Mouse (Mus musculus) left cerebral cortex, adult 2 months (tissue): Measurements from ENCODE around the gene Gm906. TPM values are rescaled to one million over a fixed set of nuclear protein-coding genes. Genes with fewer than 3 reads are reported as not detected.
"Not testable (repeated sequence)": the region's sequence is repeated elsewhere in the genome, so short reads cannot be mapped to it uniquely, and the experiment has no call there.

Experiments used
- DNase-seq, 2 experiments: peaks; one replicate each; pipeline ENCODE4 v3.0.0; 2021 to 2022; ENCODE audit warnings: low spot score in 2 of 2, mixed read lengths in 1 of 2; ENCODE audit errors: extremely low spot score in 1 of 2
- H3K27ac ChIP-seq: fragments of 200-600 bp; 2 replicates; pipeline ENCODE4 v1.8.1; 2022
- H3K4me3 ChIP-seq: fragments of 200-600 bp; 2 replicates; pipeline ENCODE4 v1.8.1; 2022
- CTCF ChIP-seq: fragments of 200-600 bp; IDR thresholded peaks from 2 replicates; pipeline ENCODE4 v1.8.1; 2022; ENCODE audit warnings: antibody characterized with exemption, mild to moderate bottlenecking, moderate library complexity
- intact Hi-C: fragments of 180-260 bp; cut with DNase I; formaldehyde crosslinking; loops from one replicate; pipeline ENCODE4 v1.15.1; 2025
- long read RNA-seq, 2 experiments: library from polyadenylated mRNA; stranded (forward); transcript quantifications; one replicate each; pipeline ENCODE4 v2.0.0; 2021; ENCODE audit warnings: borderline mapping rate in 2 of 2
- microRNA-seq, 2 experiments: library from miRNA; unstranded; fragments of <30 nt; microRNA quantifications; one replicate each; pipeline ENCODE4 v1.2.0; 2021
- total RNA-seq, 2 experiments: library from RNA; stranded (reverse); gene quantifications; 2 replicates each; pipeline ENCODE4 v1.2.3; 2021

Gene Gm906
- not detected for total RNA-seq
- long read RNA-seq, experiment 1: 0 reads
- long read RNA-seq, experiment 2: 0 reads

DNA sequence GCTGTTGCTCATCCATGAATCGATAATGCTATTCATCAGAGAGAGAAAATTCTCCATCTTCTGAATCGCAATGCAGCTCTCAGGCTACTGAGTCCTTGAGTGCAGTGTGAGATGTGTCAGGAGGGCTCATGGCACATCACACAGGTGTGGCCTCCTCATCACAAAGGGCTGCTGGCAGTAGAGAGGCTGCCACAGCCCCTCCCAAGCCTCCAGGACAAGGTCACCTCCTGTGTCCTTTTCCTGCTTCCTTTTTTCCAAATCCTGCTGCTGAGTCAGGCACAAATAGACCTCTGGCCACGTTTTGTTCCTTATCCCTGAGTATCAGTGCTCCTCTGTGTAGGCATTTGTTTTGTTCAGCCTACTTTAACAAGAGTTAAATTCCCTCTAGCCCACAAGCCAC is at the start of gene Gm906:
Gene Gm906 (minus strand): TSS at position 101 of the 400 bp plus-strand sequence.
- DNase-seq, intact Hi-C loops, H3K4me3 ChIP-seq, H3K27ac ChIP-seq: not testable (repeated sequence)

GRCm38 (mm10) chr13:50283308-50283707 is 33.2 kb upstream of the Gm906 start:
- intact Hi-C loops, DNase-seq, H3K4me3 ChIP-seq, H3K27ac ChIP-seq: not testable (repeated sequence)

GRCm38 (mm10) chr13:50236487-50236886 is 13.6 kb downstream of the Gm906 start:
- no peak for TF ChIP-seq CTCF
- Histone ChIP-seq H3K4me3 (no peak overlapping the region), H3K27ac (no peak overlapping the region)
- DNase-seq: no peak
- intact Hi-C loops: no loop called here

GRCm38 (mm10) chr13:50211842-50212241 is 38.3 kb downstream of the Gm906 start:
- not testable (repeated sequence) for H3K4me3 ChIP-seq, H3K27ac ChIP-seq
- peak; percentile 61 for TF ChIP-seq CTCF
- intact Hi-C loops: loop anchor here (10.0 kb wide), 1 partner anchor 623 kb away; no protein-coding TSS in a partner anchor
- DNase-seq: peak in 1 of 2 experiments; percentile 18

- intact Hi-C loops: loop anchor here (10.0 kb wide), 1 partner anchor 625 kb away; no protein-coding TSS in a partner anchor
- DNase-seq, H3K27ac ChIP-seq, H3K4me3 ChIP-seq: not testable (repeated sequence)
These were observed 39.9 kb downstream of the Gm906 start for GRCm38 (mm10) chr13:50210191-50210590.

- DNase-seq, H3K4me3 ChIP-seq, H3K27ac ChIP-seq: not testable (repeated sequence)
- intact Hi-C loops: loop anchor here (10.0 kb wide), 1 partner anchor 625 kb away; no protein-coding TSS in a partner anchor
These were observed 40.5 kb downstream of the Gm906 start for GRCm38 (mm10) chr13:50209651-50210050.

DNA sequence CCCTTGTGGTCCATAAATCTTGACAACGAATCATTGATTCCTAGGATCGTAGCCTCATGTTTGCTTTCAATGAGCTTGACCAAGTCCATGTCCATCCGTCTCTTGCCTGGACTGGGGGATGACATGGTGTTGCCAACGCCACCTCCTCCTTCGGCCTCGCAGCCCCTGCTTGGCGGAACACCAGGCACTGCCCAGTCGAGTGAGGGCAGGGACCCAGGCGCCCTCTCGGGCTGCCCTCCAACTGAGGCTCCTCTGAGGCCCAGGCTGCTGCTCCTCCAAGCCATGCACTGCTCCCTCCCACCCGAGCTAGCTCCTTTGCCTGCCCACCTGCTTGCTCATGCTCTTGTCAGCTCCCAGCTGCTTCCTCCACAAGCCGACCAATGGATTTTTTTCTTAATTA is 42.1 kb downstream of the Gm906 start:
- no peak for DNase-seq
- TF ChIP-seq CTCF: no peak
- no peak overlapping the region for H3K4me3 ChIP-seq
- intact Hi-C loops: no loop called here
- no peak overlapping the region for H3K27ac ChIP-seq

- intact Hi-C loops, H3K4me3 ChIP-seq, H3K27ac ChIP-seq, DNase-seq: not testable (repeated sequence)
These were observed 53.3 kb downstream of the Gm906 start for GRCm38 (mm10) chr13:50196831-50197230.

Small RNA genes lying within 50 kb of the gene (microRNA-seq; reads per million reads assigned to microRNA genes)
- gene Gm24017: 0 reads per million in 2 experiments

Other genes with a start within 250 kb of the Gm906 start
- gene Fbxw17, start 167.6 kb upstream of the Gm906 start, total RNA-seq: 10 to 100 TPM; 14.4 to 15.1 TPM
- not detected for gene Gm47429, start 193.6 kb upstream of the Gm906 start, total RNA-seq
- gene Nutm2, start 217.0 kb upstream of the Gm906 start, total RNA-seq: not detected